Mouse (Mus musculus) mammary gland, adult 2 months (tissue): Measurements from ENCODE around the gene Gm10320. TPM values are rescaled to one million over a fixed set of nuclear protein-coding genes. Genes with fewer than 3 reads are reported as not detected.

Experiments
- polyA plus RNA-seq: library from polyadenylated mRNA; depleted of rRNA; stranded (reverse); fragments of >200 nt; gene quantifications from 2 replicates; pipeline ENCODE4 v1.2.3, GENCODE M21; 2012; ENCODE audit warnings: low replicate concordance; rRNA removed

The Gm10320 gene
- polyA plus RNA-seq = 0.69 and 1.5 TPM in 2 replicates

DNA sequence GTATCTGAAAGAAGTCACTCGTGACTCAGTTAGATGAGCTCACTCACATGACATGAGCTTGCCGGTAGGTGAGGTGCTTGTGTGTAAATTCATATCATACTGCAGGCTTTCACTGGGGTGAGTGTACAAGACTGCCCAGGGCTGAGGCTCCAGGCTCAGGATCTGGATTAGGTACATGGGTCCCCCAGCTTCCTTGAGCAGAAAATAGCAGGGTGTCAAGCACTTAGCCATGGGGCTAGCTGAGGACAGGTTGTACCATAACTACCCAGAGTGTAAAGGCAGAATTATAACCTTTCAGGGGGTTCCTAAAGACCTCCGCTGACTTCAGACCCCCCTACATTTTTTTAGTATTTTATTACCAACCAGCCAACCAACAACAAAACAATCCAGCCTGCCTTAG is at the start of gene Gm10320:
TSS of gene Gm10320 (minus strand) at position 93 of the 400 bp plus-strand sequence.

Other genes starting within 250 kb of the Gm10320 start
- gene Utp15, start 229.0 kb downstream of the Gm10320 start, polyA plus RNA-seq = 4.4 and 8.1 TPM in 2 replicates
- gene Ankra2, start 228.9 kb downstream of the Gm10320 start, polyA plus RNA-seq = 8.3 and 12.5 TPM in 2 replicates
- not detected in 2 replicates for gene Gm21976, start 212.1 kb downstream of the Gm10320 start, polyA plus RNA-seq
- 97.0 and 141 TPM in 2 replicates for gene Btf3, start 175.0 kb downstream of the Gm10320 start, polyA plus RNA-seq
- gene Foxd1, start 137.8 kb downstream of the Gm10320 start, polyA plus RNA-seq = 0.06 and 0.17 TPM in 2 replicates
- 0.04 TPM in 1 of 2 replicates, not detected in the other for gene Tmem174, start 145.4 kb upstream of the Gm10320 start, polyA plus RNA-seq
- gene Tmem171, start 202.8 kb upstream of the Gm10320 start, polyA plus RNA-seq = 0.16 TPM in 1 of 2 replicates, not detected in the other